Mouse (Mus musculus): ENCODE data around the gene Srsf4. TPM values are rescaled to one million over a fixed set of nuclear protein-coding genes. Genes with fewer than 3 reads are reported as not detected.

The Srsf4 gene
- polyA plus RNA-seq, 1 experiment, result 67.9 TPM

DNA sequence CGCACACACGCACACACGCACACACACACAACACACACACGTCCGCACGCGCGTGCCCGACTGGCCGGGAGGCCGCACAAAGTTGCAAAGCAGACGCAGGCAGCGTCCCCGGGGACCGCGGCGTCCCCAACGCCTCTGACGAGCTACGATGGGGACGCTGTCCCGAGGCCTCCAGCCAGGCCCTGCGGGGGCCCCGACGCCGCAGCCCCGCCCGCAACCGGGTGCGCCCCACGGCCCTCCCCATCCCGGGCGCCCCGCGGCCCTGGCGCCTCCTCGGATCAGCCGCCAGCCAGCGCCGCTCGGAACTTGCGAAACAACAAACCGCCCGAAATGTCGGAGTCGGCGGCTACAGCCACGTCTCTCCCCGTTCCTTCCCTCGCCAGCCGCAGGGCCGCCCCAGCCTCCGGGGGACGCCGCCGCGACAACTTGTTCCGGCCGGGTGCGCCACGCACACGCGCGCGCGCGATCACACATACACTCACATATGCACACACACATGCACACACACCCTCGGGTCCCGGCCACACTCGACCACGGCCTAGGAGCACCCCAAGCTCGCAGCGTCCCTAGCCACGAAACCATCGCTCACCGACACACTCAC, 36.4 kb upstream of the Srsf4 start:
- peak overlapping the region; percentile 50 for H3K4me3 ChIP-seq (ENCODE audit: insufficient read depth, low read length)
- no peak overlapping the region for H3K27ac ChIP-seq (ENCODE audit: insufficient read depth, low read length)
- H3K4me1 ChIP-seq (ENCODE audit: control insufficient read depth, insufficient read depth, low read length), result no peaks in the 10 kb centered on the region
- TF ChIP-seq CTCF (IDR thresholded peaks at IDR 0.05; ENCODE audit: extremely low read depth, insufficient read depth, low read length), result no peak
- no peak for TF ChIP-seq POLR2A (IDR thresholded peaks at IDR 0.05; ENCODE audit: extremely low read depth, insufficient read depth, low read length)

DNA sequence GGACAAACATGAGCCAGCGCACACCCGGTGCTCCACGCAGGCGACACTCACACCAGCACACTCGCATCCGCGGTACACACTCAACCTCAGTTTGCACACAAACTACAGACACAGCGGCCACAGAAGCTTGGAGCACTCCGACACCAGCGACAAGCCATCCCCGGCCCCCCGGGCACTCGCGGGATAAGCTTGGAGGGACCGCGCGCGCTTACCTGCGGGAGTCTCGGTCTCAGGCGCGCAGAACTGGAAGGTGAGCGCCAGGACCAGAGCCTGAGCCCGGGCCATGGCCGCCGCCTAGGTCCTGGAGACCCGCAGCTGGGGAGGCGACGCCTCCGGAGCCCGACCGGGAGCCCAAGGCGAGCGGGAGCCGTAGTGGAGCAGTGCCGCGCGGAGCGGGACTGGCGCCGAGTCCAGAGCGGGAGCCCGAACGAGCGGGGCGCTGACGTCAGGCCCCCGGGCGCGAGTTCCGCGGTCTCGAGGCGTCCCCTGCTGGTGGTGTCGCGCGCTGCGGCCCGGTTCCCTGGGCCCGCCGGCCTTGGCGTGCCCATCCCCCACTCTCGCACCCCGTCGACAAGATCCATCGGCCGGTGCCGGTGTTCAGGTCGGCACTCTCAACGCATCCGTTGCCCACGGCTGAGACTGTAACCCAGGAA, 35.4 kb upstream of the Srsf4 start, which contains the start of gene Ptpru:
TSS of gene Ptpru (minus strand) at position 417 of the 653 bp plus-strand sequence.
- H3K27ac ChIP-seq (ENCODE audit: insufficient read depth, low read length), result no peak within 1 kb of the TSS
- peak within 1 kb of the TSS; percentile 50 for H3K4me3 ChIP-seq (ENCODE audit: insufficient read depth, low read length)
- H3K4me1 ChIP-seq (ENCODE audit: control insufficient read depth, insufficient read depth, low read length), result no peaks in the 10 kb centered on the region
- TF ChIP-seq POLR2A (IDR thresholded peaks at IDR 0.05; ENCODE audit: extremely low read depth, insufficient read depth, low read length), result 0 out of 2 replicates have a peak, but pooled peaks have one; percentile 22
- TF ChIP-seq CTCF (IDR thresholded peaks at IDR 0.05; ENCODE audit: extremely low read depth, insufficient read depth, low read length), result peak; percentile 77

- no peak within 1 kb of the TSS for H3K27ac ChIP-seq (ENCODE audit: insufficient read depth, low read length)
- TF ChIP-seq CTCF (IDR thresholded peaks at IDR 0.05; ENCODE audit: extremely low read depth, insufficient read depth, low read length) (no peak), POLR2A (IDR thresholded peaks at IDR 0.05; ENCODE audit: extremely low read depth, insufficient read depth, low read length) (peak; percentile 76; the same call in 1 of the 2 replicates)
- H3K4me1 ChIP-seq (ENCODE audit: control insufficient read depth, insufficient read depth, low read length), result peaks cover 2% of the 10 kb centered on the region
- H3K4me3 ChIP-seq (ENCODE audit: insufficient read depth, low read length), result peak within 1 kb of the TSS; percentile 90
Measured at GRCm38 (mm10) chr4:131843290-131843743, 30.1 kb upstream of the Srsf4 start, which contains the start of gene Mecr. TSS of gene Mecr (plus strand) at chr4:131843470.

DNA sequence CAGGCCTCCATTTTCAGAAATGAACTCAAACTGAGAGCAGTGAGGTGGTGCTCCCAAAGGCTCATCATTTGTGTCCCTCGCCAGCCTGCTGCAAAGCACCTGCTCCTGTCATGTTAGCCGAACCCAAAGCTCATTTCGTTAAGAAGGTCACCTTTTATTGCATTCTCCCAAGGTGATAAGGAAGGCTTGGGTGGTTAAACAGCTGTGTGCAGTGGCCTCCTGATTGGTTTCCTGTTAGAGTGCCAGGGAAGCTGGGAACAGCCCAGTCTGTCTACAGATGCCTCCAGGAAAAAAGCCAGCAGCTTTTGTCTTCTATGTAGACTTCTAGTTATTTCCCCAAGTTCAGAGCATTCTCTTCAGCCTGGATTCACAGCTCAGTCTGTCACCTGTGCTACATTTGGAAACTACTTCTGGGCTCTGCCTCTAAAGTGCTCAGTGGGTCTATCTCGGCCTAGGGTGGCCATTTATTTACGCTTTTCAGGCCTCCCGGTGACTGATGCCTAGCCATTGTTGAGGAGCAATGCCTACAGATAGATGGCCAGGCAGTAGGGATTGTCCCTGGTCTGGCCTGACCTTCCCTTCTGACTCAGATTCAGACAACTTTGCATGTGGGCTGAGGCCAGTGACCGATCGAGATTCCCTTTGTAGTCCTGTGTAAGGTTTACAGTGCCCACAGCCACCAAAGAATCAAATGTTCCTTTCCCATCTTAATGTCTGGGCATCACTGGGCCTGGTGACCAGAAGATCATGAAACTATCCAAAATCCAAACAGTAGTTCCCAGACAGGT, 27.2 kb upstream of the Srsf4 start:
- H3K27ac ChIP-seq (ENCODE audit: insufficient read depth, low read length), result no peak overlapping the region
- TF ChIP-seq POLR2A (IDR thresholded peaks at IDR 0.05; ENCODE audit: extremely low read depth, insufficient read depth, low read length), result no peak
- no peak overlapping the region for H3K4me3 ChIP-seq (ENCODE audit: insufficient read depth, low read length)
- H3K4me1 ChIP-seq (ENCODE audit: control insufficient read depth, insufficient read depth, low read length), result peaks cover 6% of the 10 kb centered on the region

- H3K27ac ChIP-seq (ENCODE audit: insufficient read depth, low read length), result no peak overlapping the region
- peaks cover 6% of the 10 kb centered on the region for H3K4me1 ChIP-seq (ENCODE audit: control insufficient read depth, insufficient read depth, low read length)
- TF ChIP-seq POLR2A (IDR thresholded peaks at IDR 0.05; ENCODE audit: extremely low read depth, insufficient read depth, low read length), result no peak
- no peak for TF ChIP-seq CTCF (IDR thresholded peaks at IDR 0.05; ENCODE audit: extremely low read depth, insufficient read depth, low read length)
- H3K4me3 ChIP-seq (ENCODE audit: insufficient read depth, low read length), result no peak overlapping the region
Measured at GRCm38 (mm10) chr4:131848082-131848481, 25.3 kb upstream of the Srsf4 start.

- no peak for TF ChIP-seq POLR2A (IDR thresholded peaks at IDR 0.05; ENCODE audit: extremely low read depth, insufficient read depth, low read length)
- no peak for TF ChIP-seq CTCF (IDR thresholded peaks at IDR 0.05; ENCODE audit: extremely low read depth, insufficient read depth, low read length)
- no peak overlapping the region for H3K4me3 ChIP-seq (ENCODE audit: insufficient read depth, low read length)
- peak overlapping the region; percentile 74; the same call in 1 of the 2 replicates for H3K27ac ChIP-seq (ENCODE audit: insufficient read depth, low read length)
- H3K4me1 ChIP-seq (ENCODE audit: control insufficient read depth, insufficient read depth, low read length), result peaks cover 4% of the 10 kb centered on the region; the same call in 1 of the 2 replicates
Measured at GRCm38 (mm10) chr4:131849986-131850638, 23.3 kb upstream of the Srsf4 start.

DNA sequence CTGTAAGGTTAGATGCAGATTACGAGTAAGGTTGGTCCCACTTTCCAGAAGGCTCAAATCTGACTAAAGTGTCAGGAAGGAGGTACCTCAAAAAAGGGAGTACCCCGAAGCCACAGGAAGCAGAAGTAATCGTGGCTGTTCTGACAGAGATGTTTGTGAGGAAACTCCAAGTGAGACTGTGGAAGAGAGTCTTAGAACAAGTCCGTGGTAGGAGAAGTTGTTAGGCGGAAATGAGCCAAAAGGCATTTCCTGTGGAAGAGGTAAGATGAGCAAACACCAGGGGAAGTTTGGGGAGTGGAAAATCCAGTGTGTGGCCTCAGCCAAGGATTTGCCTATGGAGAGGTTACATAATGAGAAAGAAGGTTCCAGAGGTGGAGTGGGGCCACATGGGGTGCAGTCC, 18.5 kb upstream of the Srsf4 start:
- no peak for TF ChIP-seq POLR2A (IDR thresholded peaks at IDR 0.05; ENCODE audit: extremely low read depth, insufficient read depth, low read length)
- Histone ChIP-seq H3K4me3 (ENCODE audit: insufficient read depth, low read length) (no peak overlapping the region), H3K27ac (ENCODE audit: insufficient read depth, low read length) (no peak overlapping the region), H3K4me1 (ENCODE audit: control insufficient read depth, insufficient read depth, low read length) (peaks cover 2% of the 10 kb centered on the region; the same call in 1 of the 2 replicates)

DNA sequence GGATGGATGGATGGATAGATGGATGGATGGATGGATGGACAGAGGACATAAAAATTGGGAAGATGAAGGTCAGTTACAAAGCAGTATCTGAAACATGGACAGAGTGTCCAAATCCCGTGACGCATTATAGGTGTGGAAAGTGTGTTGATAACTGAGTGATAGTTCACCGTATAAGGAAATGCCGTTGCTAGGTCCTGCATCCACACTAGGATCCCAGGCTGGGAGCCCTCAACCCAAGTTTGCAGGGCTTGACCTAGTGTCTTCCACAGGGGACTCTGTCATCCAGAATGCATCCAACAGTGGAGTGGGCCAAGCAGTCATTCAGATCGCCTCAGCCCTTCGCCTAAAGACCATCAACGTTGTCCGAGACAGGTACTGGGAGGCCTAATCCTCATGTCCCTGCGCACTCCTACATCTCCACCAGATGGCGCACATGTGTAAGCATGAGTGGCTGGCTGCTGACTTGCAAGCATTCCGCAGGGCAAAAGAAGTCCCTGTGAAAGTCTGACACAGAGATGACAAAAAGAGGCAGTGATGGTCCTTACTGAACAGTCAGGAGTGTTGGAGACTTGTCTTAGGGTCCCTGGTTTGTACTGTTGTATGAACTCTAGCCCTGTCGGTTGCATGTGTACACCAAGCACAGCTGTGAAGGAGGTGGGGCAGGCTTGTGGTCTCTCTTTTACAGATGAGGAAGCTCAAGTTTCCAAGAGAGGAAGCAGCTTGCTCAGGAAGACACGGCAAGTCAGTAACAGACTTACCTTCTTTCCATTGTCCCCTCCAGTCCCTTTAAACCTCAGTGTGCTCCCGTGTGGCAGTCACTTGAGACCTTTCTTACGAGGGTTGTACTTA, 12.7 kb upstream of the Srsf4 start:
- TF ChIP-seq CTCF (IDR thresholded peaks at IDR 0.05; ENCODE audit: extremely low read depth, insufficient read depth, low read length), result peak; percentile 99
- no peak for TF ChIP-seq POLR2A (IDR thresholded peaks at IDR 0.05; ENCODE audit: extremely low read depth, insufficient read depth, low read length)
- no peaks in the 10 kb centered on the region for H3K4me1 ChIP-seq (ENCODE audit: control insufficient read depth, insufficient read depth, low read length)
- no peak overlapping the region for H3K27ac ChIP-seq (ENCODE audit: insufficient read depth, low read length)
- no peak overlapping the region for H3K4me3 ChIP-seq (ENCODE audit: insufficient read depth, low read length)
